Mouse (Mus musculus) forebrain, embryonic 15.5 days (tissue): Measurements from ENCODE around the gene Csnka2ip. TPM values are rescaled to one million over a fixed set of nuclear protein-coding genes. Genes with fewer than 3 reads are reported as not detected.

Experiments used
- ATAC-seq: fragments of 200-750 bp; cut with Nextera tagmentation; replicated peaks from 2 replicates; pipeline ENCODE4 v1.8.0; 2017; ENCODE audit warnings: mild to moderate bottlenecking, moderate TSS enrichment, moderate library complexity
- H3K27ac ChIP-seq: fragments of 300-500 bp; sonication (generic); replicated peaks from 2 replicates; pipeline ENCODE4 v1.5.1; 2015; ENCODE audit warnings: mild to moderate bottlenecking, inconsistent platforms
- H3K27me3 ChIP-seq: fragments of 300-500 bp; sonication (generic); 2 replicates; pipeline ENCODE4 v1.6.1; 2015; ENCODE audit warnings: inconsistent platforms
- H3K36me3 ChIP-seq: fragments of 300-500 bp; sonication (generic); 2 replicates; pipeline ENCODE4 v1.6.1; 2015; ENCODE audit warnings: mild to moderate bottlenecking, inconsistent platforms
- H3K4me1 ChIP-seq: fragments of 300-500 bp; sonication (generic); 2 replicates; pipeline ENCODE4 v1.6.1; 2015; ENCODE audit warnings: inconsistent platforms
- H3K4me2 ChIP-seq: fragments of 300-500 bp; sonication (generic); replicated peaks from 2 replicates; pipeline ENCODE4 v1.6.1; 2015; ENCODE audit warnings: mild to moderate bottlenecking, inconsistent platforms
- H3K4me3 ChIP-seq: fragments of 300-500 bp; sonication (generic); 2 replicates; pipeline ENCODE4 v1.5.1; 2015; ENCODE audit warnings: mild to moderate bottlenecking, inconsistent platforms
- H3K9ac ChIP-seq: fragments of 300-500 bp; sonication (generic); replicated peaks from 2 replicates; pipeline ENCODE4 v1.6.1; 2015; ENCODE audit warnings: mild to moderate bottlenecking, inconsistent platforms
- H3K9me3 ChIP-seq: fragments of 300-500 bp; sonication (generic); 2 replicates; pipeline ENCODE4 v1.6.1; 2016; ENCODE audit warnings: inconsistent platforms
- WGBS: fragments of 180-500 bp; shearing (Covaris S2); methylation state at CpG from one replicate; pipeline ENCODE4 v1.1.7; 2015; ENCODE audit warnings: mixed read lengths; 5-methylcytosine and 5-hydroxymethylcytosine counted together
- polyA plus RNA-seq: library from polyadenylated mRNA; unstranded; fragments of >200 nt; fragmentation: Nextera tagmentation; extraction: Ambion mirVana; gene quantifications from 2 replicates; pipeline ENCODE4 v1.2.1, GENCODE M21; 2015

Gene Csnka2ip
- not detected in 2 replicates for polyA plus RNA-seq

GRCm38 (mm10) chr16:64602308-64602707, at the start of gene Csnka2ip:
TSS of gene Csnka2ip (minus strand) at chr16:64602408.
- Histone ChIP-seq H3K36me3 (no peaks in the 10 kb centered on the region), H3K9ac (no peak within 1 kb of the TSS), H3K27ac (no peak within 1 kb of the TSS), H3K4me2 (no peak within 1 kb of the TSS), H3K27me3 (no peaks in the 10 kb centered on the region), H3K4me3 (no peak within 1 kb of the TSS), H3K9me3 (no peaks in the 10 kb centered on the region), H3K4me1 (no peaks in the 10 kb centered on the region)
- 90% methylated on average over 1 of the region's 1 CpGs for WGBS
- ATAC-seq: no peak

- WGBS: 18% methylated on average over 13 of the region's 13 CpGs
- Histone ChIP-seq H3K4me2 (0 out of 2 replicates have a peak overlapping the region, but pooled peaks have one; percentile 5), H3K27me3 (no peaks in the 10 kb centered on the region), H3K4me1 (peaks cover 7% of the 10 kb centered on the region), H3K9ac (no peak overlapping the region), H3K4me3 (no peak overlapping the region), H3K9me3 (no peaks in the 10 kb centered on the region), H3K36me3 (no peaks in the 10 kb centered on the region), H3K27ac (no peak overlapping the region; the same call in 1 of the 2 replicates)
- ATAC-seq: 0 out of 2 replicates have a peak, but pooled peaks have one; percentile 58
These were observed 47.5 kb upstream of the Csnka2ip start for GRCm38 (mm10) chr16:64649594-64650290.

GRCm38 (mm10) chr16:64647771-64648170, 45.6 kb upstream of the Csnka2ip start:
- Histone ChIP-seq H3K36me3 (no peaks in the 10 kb centered on the region), H3K27ac (no peak overlapping the region), H3K9me3 (no peaks in the 10 kb centered on the region), H3K4me2 (no peak overlapping the region), H3K4me3 (no peak overlapping the region), H3K9ac (no peak overlapping the region), H3K27me3 (no peaks in the 10 kb centered on the region), H3K4me1 (peaks cover 7% of the 10 kb centered on the region)
- no peak for ATAC-seq
- 86% methylated on average over 2 of the region's 2 CpGs for WGBS

- Histone ChIP-seq H3K9me3 (no peaks in the 10 kb centered on the region), H3K4me2 (no peak overlapping the region), H3K4me3 (no peak overlapping the region), H3K9ac (no peak overlapping the region), H3K27ac (no peak overlapping the region), H3K27me3 (no peaks in the 10 kb centered on the region), H3K36me3 (no peaks in the 10 kb centered on the region), H3K4me1 (no peaks in the 10 kb centered on the region)
- no peak for ATAC-seq
- WGBS: 93% methylated on average over 1 of the region's 1 CpGs
These were observed 32.9 kb upstream of the Csnka2ip start for GRCm38 (mm10) chr16:64635110-64635509.

GRCm38 (mm10) chr16:64620116-64620515, 17.9 kb upstream of the Csnka2ip start:
- ATAC-seq: no peak
- 85% methylated on average over 6 of the region's 6 CpGs for WGBS

GRCm38 (mm10) chr16:64614648-64615047, 12.4 kb upstream of the Csnka2ip start:
- Histone ChIP-seq H3K27me3 (no peaks in the 10 kb centered on the region), H3K9ac (no peak overlapping the region), H3K9me3 (no peaks in the 10 kb centered on the region), H3K27ac (no peak overlapping the region), H3K4me2 (no peak overlapping the region), H3K4me3 (no peak overlapping the region), H3K4me1 (no peaks in the 10 kb centered on the region), H3K36me3 (no peaks in the 10 kb centered on the region)
- WGBS: 88% methylated on average over 3 of the region's 3 CpGs
- ATAC-seq: no peak

More at GRCm38 (mm10) chr16:64620116-64620515, 17.9 kb upstream of the Csnka2ip start:
- Histone ChIP-seq H3K27me3 (no peaks in the 10 kb centered on the region), H3K9ac (no peak overlapping the region), H3K36me3 (no peaks in the 10 kb centered on the region), H3K4me1 (no peaks in the 10 kb centered on the region), H3K4me2 (no peak overlapping the region), H3K9me3 (no peaks in the 10 kb centered on the region), H3K27ac (no peak overlapping the region), H3K4me3 (no peak overlapping the region)

GRCm38 (mm10) chr16:64607793-64608192, 5.6 kb upstream of the Csnka2ip start:
- no peaks in the 10 kb centered on the region for H3K36me3 ChIP-seq
- WGBS: 68% methylated on average over 1 of the region's 1 CpGs
- H3K9ac ChIP-seq: no peak overlapping the region
- no peaks in the 10 kb centered on the region for H3K4me1 ChIP-seq
- no peak overlapping the region for H3K4me2 ChIP-seq
- no peaks in the 10 kb centered on the region for H3K9me3 ChIP-seq
- ATAC-seq: no peak
- no peak overlapping the region for H3K4me3 ChIP-seq
- H3K27me3 ChIP-seq: no peaks in the 10 kb centered on the region
- H3K27ac ChIP-seq: no peak overlapping the region

GRCm38 (mm10) chr16:64586825-64587224, 15.4 kb downstream of the Csnka2ip start:
- Histone ChIP-seq H3K4me3 (no peak overlapping the region), H3K9ac (no peak overlapping the region), H3K9me3 (no peaks in the 10 kb centered on the region), H3K27ac (no peak overlapping the region), H3K4me1 (no peaks in the 10 kb centered on the region), H3K36me3 (no peaks in the 10 kb centered on the region), H3K27me3 (no peaks in the 10 kb centered on the region), H3K4me2 (no peak overlapping the region)
- no peak for ATAC-seq
- WGBS: 79% methylated on average over 2 of the region's 2 CpGs

GRCm38 (mm10) chr16:64586262-64586619, 16.0 kb downstream of the Csnka2ip start:
- H3K9me3 ChIP-seq: no peaks in the 10 kb centered on the region
- H3K27me3 ChIP-seq: no peaks in the 10 kb centered on the region
- 86% methylated on average over 4 of the region's 4 CpGs for WGBS
- no peaks in the 10 kb centered on the region for H3K4me1 ChIP-seq
- no peak for ATAC-seq
- no peaks in the 10 kb centered on the region for H3K36me3 ChIP-seq
- H3K27ac ChIP-seq: no peak overlapping the region
- H3K4me3 ChIP-seq: no peak overlapping the region
- H3K4me2 ChIP-seq: no peak overlapping the region
- no peak overlapping the region for H3K9ac ChIP-seq

- Histone ChIP-seq H3K9ac (no peak overlapping the region), H3K4me3 (no peak overlapping the region), H3K4me2 (no peak overlapping the region), H3K27me3 (no peaks in the 10 kb centered on the region), H3K27ac (no peak overlapping the region), H3K9me3 (no peaks in the 10 kb centered on the region), H3K36me3 (no peaks in the 10 kb centered on the region), H3K4me1 (no peaks in the 10 kb centered on the region)
- ATAC-seq: no peak
- WGBS: 78% methylated on average over 8 of the region's 8 CpGs
These were observed 16.5 kb downstream of the Csnka2ip start for GRCm38 (mm10) chr16:64585599-64586261.

- no peaks in the 10 kb centered on the region for H3K4me1 ChIP-seq
- no peak overlapping the region for H3K4me2 ChIP-seq
- H3K27me3 ChIP-seq: no peaks in the 10 kb centered on the region
- H3K9me3 ChIP-seq: no peaks in the 10 kb centered on the region
- H3K4me3 ChIP-seq: no peak overlapping the region
- H3K36me3 ChIP-seq: no peaks in the 10 kb centered on the region
- ATAC-seq: no peak
- H3K9ac ChIP-seq: no peak overlapping the region
- 87% methylated on average over 4 of the region's 4 CpGs for WGBS
- no peak overlapping the region for H3K27ac ChIP-seq
These were observed 17.6 kb downstream of the Csnka2ip start for GRCm38 (mm10) chr16:64584591-64584990.

- H3K4me2 ChIP-seq: no peak overlapping the region
- no peak overlapping the region for H3K4me3 ChIP-seq
- WGBS: 55% methylated on average over 3 of the region's 3 CpGs
- H3K9me3 ChIP-seq: no peaks in the 10 kb centered on the region
- H3K27me3 ChIP-seq: no peaks in the 10 kb centered on the region
- no peak overlapping the region for H3K9ac ChIP-seq
- no peak overlapping the region for H3K27ac ChIP-seq
- no peak for ATAC-seq
- no peaks in the 10 kb centered on the region for H3K36me3 ChIP-seq
- no peaks in the 10 kb centered on the region for H3K4me1 ChIP-seq
These were observed 18.8 kb downstream of the Csnka2ip start for GRCm38 (mm10) chr16:64583406-64583805.
